Mouse (Mus musculus): ENCODE data around the gene Caskin2. TPM values are rescaled to one million over a fixed set of nuclear protein-coding genes. Genes with fewer than 3 reads are reported as not detected.

Caskin2 gene
- polyA plus RNA-seq, 1 experiment from 2014 or later, result 15.3 TPM

GRCm38 (mm10) chr11:115812095-115812494, 1.3 kb downstream of the Caskin2 start:
- Histone ChIP-seq H3K27me3 (replicated peaks; ENCODE audit: control insufficient read depth, insufficient read depth, low read length) (no peaks in the 10 kb centered on the region), H3K4me2 (ENCODE audit: low read length) (peak overlapping the region; percentile 80), H3K9me3 (ENCODE audit: control insufficient read depth, low read length) (no peaks in the 10 kb centered on the region), H3K9ac (ENCODE audit: low read length) (peak overlapping the region; percentile 82; the same call in 1 of the 2 replicates), H3K36me3 (ENCODE audit: control insufficient read depth, insufficient read depth, low read length) (peaks cover 19% of the 10 kb centered on the region; the same call in 1 of the 2 replicates), H3K4me3 (ENCODE audit: low read depth, low read length) (peak overlapping the region; percentile 82), H3K4me1 (replicated peaks; ENCODE audit: control insufficient read depth, insufficient read depth, low read length) (peaks cover 46% of the 10 kb centered on the region), H3K27ac (ENCODE audit: low read depth) (no peak overlapping the region)
- 31% methylated on average over 7 of the region's 7 CpGs for WGBS
- no peak for ATAC-seq (replicated peaks; ENCODE audit: low FRiP score, low TSS enrichment, low read depth)
- DNase-seq (ENCODE audit: low spot score), result no peak

DNA sequence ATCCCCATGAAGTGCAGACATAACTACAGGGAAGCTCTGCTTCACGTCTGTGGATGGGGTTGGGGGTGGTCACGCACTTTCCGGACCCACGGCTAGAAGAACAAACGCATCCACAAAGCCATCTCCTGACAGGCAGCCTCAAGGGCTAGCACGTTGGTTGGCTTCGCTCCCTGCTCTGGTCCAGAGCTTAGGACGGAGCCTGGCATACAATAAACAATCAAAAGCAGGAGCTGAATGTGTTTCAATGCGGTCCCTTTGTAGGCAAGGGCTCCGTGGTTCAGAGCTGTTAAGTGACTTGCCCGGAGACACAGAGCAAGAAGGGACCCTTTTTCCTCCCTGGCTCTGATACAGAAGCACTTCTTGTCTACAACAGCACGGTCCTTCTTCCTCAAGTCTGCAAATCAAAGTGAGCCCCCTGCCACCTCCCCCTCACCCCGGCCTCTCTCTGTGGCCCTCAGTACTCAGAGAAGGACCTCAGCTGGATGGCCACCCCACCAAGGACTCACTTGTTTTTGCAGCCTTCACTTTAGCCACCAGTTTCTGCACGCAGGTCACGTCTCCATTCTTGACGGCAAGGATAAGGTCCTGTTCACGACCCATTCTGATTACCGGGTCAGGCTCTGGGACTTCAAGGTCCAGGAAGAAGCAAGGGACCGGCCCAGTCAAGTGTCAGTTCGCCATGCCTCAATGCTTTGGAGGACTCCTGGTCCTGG, 1.9 kb downstream of the Caskin2 start:
- peak overlapping the region; percentile 82; the same call in 1 of the 2 replicates for H3K9ac ChIP-seq (ENCODE audit: low read length)
- H3K27ac ChIP-seq (ENCODE audit: low read depth), result no peak overlapping the region

DNA sequence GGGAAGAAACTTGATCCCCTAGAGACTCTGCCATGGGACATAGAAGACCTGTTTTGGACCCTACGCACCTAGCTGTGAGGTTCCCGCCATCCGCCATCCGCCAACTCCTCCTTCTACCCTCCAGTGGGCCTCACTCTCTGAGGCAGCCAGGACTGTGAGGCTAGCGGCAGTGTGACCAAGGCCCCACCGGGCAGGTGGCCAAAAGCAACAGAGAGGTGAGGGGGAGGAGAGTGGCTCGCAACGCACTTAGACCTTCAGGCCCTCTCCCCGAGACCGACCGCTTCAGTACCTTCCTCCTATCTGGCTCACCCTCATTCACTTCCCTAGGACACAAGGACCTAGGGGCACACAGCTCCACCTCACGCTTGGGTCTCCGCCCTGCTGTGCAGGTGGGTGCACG, 3.1 kb downstream of the Caskin2 start:
- Histone ChIP-seq H3K36me3 (ENCODE audit: control insufficient read depth, insufficient read depth, low read length) (peaks cover 30% of the 10 kb centered on the region), H3K4me3 (ENCODE audit: low read depth, low read length) (no peak overlapping the region), H3K27me3 (replicated peaks; ENCODE audit: control insufficient read depth, insufficient read depth, low read length) (no peaks in the 10 kb centered on the region), H3K4me1 (replicated peaks; ENCODE audit: control insufficient read depth, insufficient read depth, low read length) (peaks cover 42% of the 10 kb centered on the region), H3K4me2 (ENCODE audit: low read length) (peak overlapping the region; percentile 24), H3K27ac (ENCODE audit: low read depth) (no peak overlapping the region), H3K9ac (ENCODE audit: low read length) (0 out of 2 replicates have a peak overlapping the region, but pooled peaks have one; percentile 5), H3K9me3 (ENCODE audit: control insufficient read depth, low read length) (no peaks in the 10 kb centered on the region)
- ATAC-seq (replicated peaks; ENCODE audit: low FRiP score, low TSS enrichment, low read depth), result no peak
- no peak for DNase-seq (ENCODE audit: low spot score)
- 72% methylated on average over 14 of the region's 14 CpGs for WGBS

More for the DNA sequence above, 1.9 kb downstream of the Caskin2 start:
- WGBS, result 74% methylated on average over 20 of the region's 20 CpGs
- Histone ChIP-seq H3K4me2 (ENCODE audit: low read length) (peak overlapping the region; percentile 80), H3K4me3 (ENCODE audit: low read depth, low read length) (peak overlapping the region; percentile 82; the same call in 1 of the 2 replicates), H3K4me1 (replicated peaks; ENCODE audit: control insufficient read depth, insufficient read depth, low read length) (peaks cover 46% of the 10 kb centered on the region), H3K27me3 (replicated peaks; ENCODE audit: control insufficient read depth, insufficient read depth, low read length) (no peaks in the 10 kb centered on the region), H3K9me3 (ENCODE audit: control insufficient read depth, low read length) (no peaks in the 10 kb centered on the region), H3K36me3 (ENCODE audit: control insufficient read depth, insufficient read depth, low read length) (peaks cover 21% of the 10 kb centered on the region; the same call in 1 of the 2 replicates)
- no peak for ATAC-seq (replicated peaks; ENCODE audit: low FRiP score, low TSS enrichment, low read depth)
- DNase-seq (ENCODE audit: low spot score), result no peak

GRCm38 (mm10) chr11:115809311-115809781, 4.1 kb downstream of the Caskin2 start:
- H3K4me3 ChIP-seq (ENCODE audit: low read depth, low read length), result no peak overlapping the region
- DNase-seq (ENCODE audit: low spot score), result no peak

DNA sequence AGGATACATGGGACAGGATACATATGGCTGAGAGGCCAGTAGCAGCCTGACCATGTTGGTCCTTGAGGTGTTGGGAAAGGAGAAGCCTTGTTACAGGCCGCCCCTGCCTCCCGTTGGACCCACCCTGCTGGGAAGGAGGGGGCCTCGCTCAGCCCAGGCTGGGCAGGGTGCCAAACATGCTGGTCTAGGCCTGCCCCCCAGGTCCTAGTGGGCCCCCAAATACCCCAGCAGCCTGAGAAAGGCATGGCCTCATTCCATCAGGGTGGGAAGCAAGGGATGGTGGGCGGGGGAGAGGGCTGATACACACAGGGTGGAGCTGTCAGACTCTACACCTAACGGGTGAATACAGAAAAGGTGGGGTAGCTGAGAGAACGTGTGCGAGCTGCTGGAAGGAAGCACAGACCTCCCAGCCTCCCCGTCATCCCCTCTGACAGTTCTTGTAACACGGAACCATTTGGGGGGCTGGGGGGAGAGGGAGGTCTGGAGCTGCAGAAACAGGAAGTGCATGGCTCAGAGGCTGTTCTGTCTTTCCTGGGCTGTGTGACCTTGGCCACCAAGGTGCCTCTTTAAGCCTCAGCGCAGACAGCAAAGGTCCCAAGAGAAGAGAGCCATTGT, 4.6 kb downstream of the Caskin2 start:
- Histone ChIP-seq H3K36me3 (ENCODE audit: control insufficient read depth, insufficient read depth, low read length) (peaks cover 46% of the 10 kb centered on the region), H3K4me2 (ENCODE audit: low read length) (peak overlapping the region; percentile 24), H3K4me1 (replicated peaks; ENCODE audit: control insufficient read depth, insufficient read depth, low read length) (peaks cover 40% of the 10 kb centered on the region), H3K9me3 (ENCODE audit: control insufficient read depth, low read length) (no peaks in the 10 kb centered on the region), H3K27ac (ENCODE audit: low read depth) (peak overlapping the region; percentile 44; the same call in 1 of the 2 replicates), H3K9ac (ENCODE audit: low read length) (no peak overlapping the region; the same call in 1 of the 2 replicates), H3K4me3 (ENCODE audit: low read depth, low read length) (0 out of 2 replicates have a peak overlapping the region, but pooled peaks have one; percentile 0), H3K27me3 (replicated peaks; ENCODE audit: control insufficient read depth, insufficient read depth, low read length) (no peaks in the 10 kb centered on the region)
- no peak for DNase-seq (ENCODE audit: low spot score)
- 33% methylated on average over 10 of the region's 10 CpGs for WGBS
- no peak for ATAC-seq (replicated peaks; ENCODE audit: low FRiP score, low TSS enrichment, low read depth)

More at GRCm38 (mm10) chr11:115809311-115809781, 4.1 kb downstream of the Caskin2 start:
- 51% methylated on average over 8 of the region's 8 CpGs for WGBS
- Histone ChIP-seq H3K27me3 (replicated peaks; ENCODE audit: control insufficient read depth, insufficient read depth, low read length) (no peaks in the 10 kb centered on the region), H3K27ac (ENCODE audit: low read depth) (peak overlapping the region; percentile 44; the same call in 1 of the 2 replicates), H3K9ac (ENCODE audit: low read length) (peak overlapping the region; percentile 16; the same call in 1 of the 2 replicates), H3K4me1 (replicated peaks; ENCODE audit: control insufficient read depth, insufficient read depth, low read length) (peaks cover 40% of the 10 kb centered on the region), H3K4me2 (ENCODE audit: low read length) (peak overlapping the region; percentile 24), H3K36me3 (ENCODE audit: control insufficient read depth, insufficient read depth, low read length) (peaks cover 40% of the 10 kb centered on the region), H3K9me3 (ENCODE audit: control insufficient read depth, low read length) (no peaks in the 10 kb centered on the region)
- ATAC-seq (replicated peaks; ENCODE audit: low FRiP score, low TSS enrichment, low read depth), result no peak

DNA sequence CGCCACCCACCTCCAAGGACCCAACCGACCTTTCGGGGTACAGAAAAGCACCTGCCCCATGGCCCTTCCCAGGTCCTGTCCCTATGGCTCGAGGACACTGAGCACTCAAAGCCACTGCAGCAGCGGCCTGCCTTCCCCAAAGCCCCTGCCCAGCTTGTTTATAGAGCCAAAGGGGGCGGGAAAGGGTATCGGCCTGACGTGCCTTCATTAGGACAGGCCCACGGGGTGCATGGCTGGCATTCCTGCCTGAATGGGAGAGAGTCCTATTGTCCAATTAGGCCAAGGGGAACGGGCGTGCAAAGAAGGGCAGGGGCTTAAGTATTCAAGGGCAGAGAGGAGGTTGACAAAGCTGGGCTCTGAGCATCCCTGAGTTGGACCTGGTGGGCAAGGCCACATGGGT, 5.5 kb downstream of the Caskin2 start:
- no peak for ATAC-seq (replicated peaks; ENCODE audit: low FRiP score, low TSS enrichment, low read depth)
- H3K4me1 ChIP-seq (replicated peaks; ENCODE audit: control insufficient read depth, insufficient read depth, low read length), result peaks cover 40% of the 10 kb centered on the region
- no peak overlapping the region for H3K4me3 ChIP-seq (ENCODE audit: low read depth, low read length)
- H3K27me3 ChIP-seq (replicated peaks; ENCODE audit: control insufficient read depth, insufficient read depth, low read length), result no peaks in the 10 kb centered on the region
- H3K27ac ChIP-seq (ENCODE audit: low read depth), result peak overlapping the region; percentile 27; the same call in 1 of the 2 replicates
- H3K9me3 ChIP-seq (ENCODE audit: control insufficient read depth, low read length), result no peaks in the 10 kb centered on the region
- no peak overlapping the region for H3K9ac ChIP-seq (ENCODE audit: low read length)
- DNase-seq (ENCODE audit: low spot score), result no peak
- 72% methylated on average over 11 of the region's 11 CpGs for WGBS
- no peak overlapping the region for H3K4me2 ChIP-seq (ENCODE audit: low read length)
- peaks cover 53% of the 10 kb centered on the region for H3K36me3 ChIP-seq (ENCODE audit: control insufficient read depth, insufficient read depth, low read length)

- no peak overlapping the region for H3K9ac ChIP-seq (ENCODE audit: low read length)
- peaks cover 34% of the 10 kb centered on the region for H3K4me1 ChIP-seq (replicated peaks; ENCODE audit: control insufficient read depth, insufficient read depth, low read length)
- H3K4me3 ChIP-seq (ENCODE audit: low read depth, low read length), result no peak overlapping the region
- peaks cover 60% of the 10 kb centered on the region for H3K36me3 ChIP-seq (ENCODE audit: control insufficient read depth, insufficient read depth, low read length)
- DNase-seq (ENCODE audit: low spot score) (no peak), ATAC-seq (replicated peaks; ENCODE audit: low FRiP score, low TSS enrichment, low read depth) (no peak)
- no peak overlapping the region for H3K4me2 ChIP-seq (ENCODE audit: low read length)
- WGBS, result 70% methylated on average over 6 of the region's 6 CpGs
- H3K9me3 ChIP-seq (ENCODE audit: control insufficient read depth, low read length), result no peaks in the 10 kb centered on the region
- no peak overlapping the region for H3K27ac ChIP-seq (ENCODE audit: low read depth)
- H3K27me3 ChIP-seq (replicated peaks; ENCODE audit: control insufficient read depth, insufficient read depth, low read length), result no peaks in the 10 kb centered on the region
Measured at GRCm38 (mm10) chr11:115807306-115807705, 6.1 kb downstream of the Caskin2 start.

DNA sequence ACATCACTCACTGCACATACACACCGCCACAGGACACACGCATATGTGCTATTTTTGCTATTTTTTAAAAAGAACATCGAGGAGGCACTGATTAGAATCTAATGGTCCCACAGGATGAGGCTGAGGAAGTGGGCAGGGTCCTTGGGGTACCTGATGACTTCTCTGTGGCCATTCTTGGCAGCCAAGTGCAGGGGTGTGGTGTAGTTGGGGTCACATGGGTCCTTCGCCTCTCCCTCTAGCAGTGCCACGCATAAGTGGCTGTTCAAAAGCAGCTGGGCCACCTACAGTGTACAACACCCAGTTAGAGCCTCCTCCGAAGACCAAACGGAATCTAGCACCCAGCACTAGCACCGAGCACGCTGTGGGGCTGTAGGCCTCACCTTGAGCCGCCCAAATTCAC, 7.3 kb downstream of the Caskin2 start:
- DNase-seq (ENCODE audit: low spot score) (no peak), ATAC-seq (replicated peaks; ENCODE audit: low FRiP score, low TSS enrichment, low read depth) (no peak)
- Histone ChIP-seq H3K27ac (ENCODE audit: low read depth) (no peak overlapping the region), H3K9me3 (ENCODE audit: control insufficient read depth, low read length) (no peaks in the 10 kb centered on the region), H3K4me3 (ENCODE audit: low read depth, low read length) (no peak overlapping the region), H3K36me3 (ENCODE audit: control insufficient read depth, insufficient read depth, low read length) (peaks cover 65% of the 10 kb centered on the region), H3K4me2 (ENCODE audit: low read length) (no peak overlapping the region), H3K27me3 (replicated peaks; ENCODE audit: control insufficient read depth, insufficient read depth, low read length) (no peaks in the 10 kb centered on the region), H3K4me1 (replicated peaks; ENCODE audit: control insufficient read depth, insufficient read depth, low read length) (peaks cover 27% of the 10 kb centered on the region), H3K9ac (ENCODE audit: low read length) (no peak overlapping the region)
- 94% methylated on average over 10 of the region's 10 CpGs for WGBS

Data from intestine, embryonic 14.5 days (tissue).